Mouse (Mus musculus) monocyte, adult 5-6 weeks (primary cell): Measurements from ENCODE around the gene Rtn4r. TPM values are rescaled to one million over a fixed set of nuclear protein-coding genes. Genes with fewer than 3 reads are reported as not detected.

ENCODE experiments used
- ATAC-seq: fragments of 153-309, 156-312 bp; replicated peaks from 2 replicates; pipeline ENCODE4 v1.8.0; 2017; ENCODE audit warnings: mild to moderate bottlenecking; ENCODE audit not compliant: low TSS enrichment, insufficient number of reproducible peaks, severe bottlenecking, poor library complexity, low FRiP score
- total RNA-seq: library from RNA; stranded (forward); fragments of 200-1000, 200-491, 200-594 nt; gene quantifications from 3 replicates; pipeline ENCODE4 v1.2.3, GENCODE M21; 2017

Gene Rtn4r
- total RNA-seq: 0.38 TPM in 1 of 3 replicates, not detected in the others

- no peak for ATAC-seq
Observed at GRCm38 (mm10) chr16:18127241-18127861, at the start of gene Rtn4r. Rtn4r (plus strand) TSS chr16:18127642.

- no peak for ATAC-seq
Observed at GRCm38 (mm10) chr16:18078314-18079015, 49.0 kb upstream of the Rtn4r start.

- ATAC-seq: no peak
Observed at GRCm38 (mm10) chr16:18079300-18079699, 48.1 kb upstream of the Rtn4r start.

- ATAC-seq: no peak
Observed at GRCm38 (mm10) chr16:18080171-18080570, 47.3 kb upstream of the Rtn4r start.

GRCm38 (mm10) chr16:18081149-18081827 lies 46.2 kb upstream of the Rtn4r start:
- no peak for ATAC-seq

GRCm38 (mm10) chr16:18082291-18082690 lies 45.2 kb upstream of the Rtn4r start:
- no peak for ATAC-seq

GRCm38 (mm10) chr16:18083231-18083951 lies 44.1 kb upstream of the Rtn4r start:
- ATAC-seq: no peak

GRCm38 (mm10) chr16:18084262-18084661 lies 43.2 kb upstream of the Rtn4r start:
- no peak for ATAC-seq

- no peak for ATAC-seq
Observed at GRCm38 (mm10) chr16:18087101-18087500, 40.3 kb upstream of the Rtn4r start.

- no peak for ATAC-seq
Observed at GRCm38 (mm10) chr16:18096348-18096747, 31.1 kb upstream of the Rtn4r start.

GRCm38 (mm10) chr16:18102816-18103215 lies 24.6 kb upstream of the Rtn4r start:
- ATAC-seq: no peak

- ATAC-seq: no peak
Observed at GRCm38 (mm10) chr16:18103366-18103765, 24.1 kb upstream of the Rtn4r start.

GRCm38 (mm10) chr16:18103808-18104207 lies 23.6 kb upstream of the Rtn4r start:
- ATAC-seq: no peak

GRCm38 (mm10) chr16:18108221-18108966 lies 19.0 kb upstream of the Rtn4r start:
- peak; percentile 55 for ATAC-seq

- no peak for ATAC-seq
Observed at GRCm38 (mm10) chr16:18111042-18111441, 16.4 kb upstream of the Rtn4r start.

GRCm38 (mm10) chr16:18116467-18116866 lies 11.0 kb upstream of the Rtn4r start:
- no peak for ATAC-seq

GRCm38 (mm10) chr16:18118285-18118684 lies 9.2 kb upstream of the Rtn4r start:
- no peak for ATAC-seq

- no peak for ATAC-seq
Observed at GRCm38 (mm10) chr16:18119031-18119730, 8.3 kb upstream of the Rtn4r start.
